Mouse (Mus musculus): ENCODE data around the gene Fcna. TPM values are rescaled to one million over a fixed set of nuclear protein-coding genes. Genes with fewer than 3 reads are reported as not detected.

The Fcna gene
- polyA plus RNA-seq, 1 experiment from 2014 or later: 1.4 TPM

GRCm38 (mm10) chr2:25621229-25622200 lies 6.3 kb downstream of the Fcna start, which contains the start of gene Tmem141:
Gene Tmem141, minus strand, starts transcription at chr2:25622005.
- Histone ChIP-seq H3K4me2 (replicated peaks; ENCODE audit: low read depth, low read length) (peak within 1 kb of the TSS; percentile 76), H3K36me3 (ENCODE audit: control insufficient read depth, insufficient read depth, low read length) (no peaks in the 10 kb centered on the region), H3K27ac (ENCODE audit: low read length) (peak within 1 kb of the TSS; percentile 39; the same call in 1 of the 2 replicates), H3K9me3 (ENCODE audit: control insufficient read depth, low read depth, low read length) (no peaks in the 10 kb centered on the region), H3K9ac (replicated peaks; ENCODE audit: low read depth, low read length) (peak within 1 kb of the TSS; percentile 36; the same call in 1 of the 2 replicates), H3K27me3 (ENCODE audit: control insufficient read depth, insufficient read depth, low read length) (peaks cover 12% of the 10 kb centered on the region; the same call in 1 of the 2 replicates), H3K4me3 (ENCODE audit: low read depth, low read length) (peak within 1 kb of the TSS; percentile 48), H3K4me1 (ENCODE audit: control insufficient read depth, insufficient read depth, low read length) (peaks cover 4% of the 10 kb centered on the region; the same call in 1 of the 2 replicates)
- peak; percentile 91 for ATAC-seq (ENCODE audit: insufficient number of reproducible peaks, insufficient read depth, low FRiP score, low read depth)
- 5% methylated on average over 34 of the region's 34 CpGs for WGBS

- no peak overlapping the region for H3K9ac ChIP-seq (replicated peaks; ENCODE audit: low read depth, low read length)
- H3K27ac ChIP-seq (ENCODE audit: low read length): no peak overlapping the region
- H3K4me3 ChIP-seq (ENCODE audit: low read depth, low read length): no peak overlapping the region
- 81% methylated on average over 4 of the region's 4 CpGs for WGBS
- peaks cover 10% of the 10 kb centered on the region; the same call in 1 of the 2 replicates for H3K4me1 ChIP-seq (ENCODE audit: control insufficient read depth, insufficient read depth, low read length)
- H3K36me3 ChIP-seq (ENCODE audit: control insufficient read depth, insufficient read depth, low read length): no peaks in the 10 kb centered on the region
- no peak for ATAC-seq (ENCODE audit: insufficient number of reproducible peaks, insufficient read depth, low FRiP score, low read depth)
- no peaks in the 10 kb centered on the region for H3K9me3 ChIP-seq (ENCODE audit: control insufficient read depth, low read depth, low read length)
- H3K27me3 ChIP-seq (ENCODE audit: control insufficient read depth, insufficient read depth, low read length): peaks cover 18% of the 10 kb centered on the region; the same call in 1 of the 2 replicates
- H3K4me2 ChIP-seq (replicated peaks; ENCODE audit: low read depth, low read length): peak overlapping the region; percentile 76; the same call in 1 of the 2 replicates
Measured at GRCm38 (mm10) chr2:25620852-25621228, 7.0 kb downstream of the Fcna start.

DNA sequence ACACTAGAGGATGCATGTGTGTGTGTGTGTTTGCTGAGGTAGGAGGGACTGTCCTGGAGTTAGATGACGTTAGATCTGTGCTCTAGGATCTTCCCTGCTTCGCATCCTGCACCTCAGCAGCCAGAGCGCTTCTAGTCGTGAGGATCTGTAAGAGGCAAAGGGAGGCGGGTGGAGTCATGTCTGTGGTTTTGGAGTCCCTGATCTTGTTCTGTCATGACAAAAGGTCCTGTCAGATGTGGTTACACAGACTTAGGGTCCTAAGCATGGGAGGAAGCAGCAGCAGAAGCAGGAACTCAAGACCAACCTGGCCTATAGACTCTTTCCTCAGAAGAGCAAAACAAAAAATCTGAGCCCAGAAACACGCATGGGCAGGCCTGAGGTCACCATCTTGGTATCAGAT lies 7.4 kb downstream of the Fcna start:
- Histone ChIP-seq H3K27ac (ENCODE audit: low read length) (no peak overlapping the region), H3K4me3 (ENCODE audit: low read depth, low read length) (no peak overlapping the region), H3K4me1 (ENCODE audit: control insufficient read depth, insufficient read depth, low read length) (peaks cover 10% of the 10 kb centered on the region; the same call in 1 of the 2 replicates), H3K4me2 (replicated peaks; ENCODE audit: low read depth, low read length) (no peak overlapping the region), H3K9ac (replicated peaks; ENCODE audit: low read depth, low read length) (no peak overlapping the region), H3K27me3 (ENCODE audit: control insufficient read depth, insufficient read depth, low read length) (peaks cover 22% of the 10 kb centered on the region; the same call in 1 of the 2 replicates), H3K36me3 (ENCODE audit: control insufficient read depth, insufficient read depth, low read length) (no peaks in the 10 kb centered on the region), H3K9me3 (ENCODE audit: control insufficient read depth, low read depth, low read length) (no peaks in the 10 kb centered on the region)
- WGBS: 72% methylated on average over 6 of the region's 6 CpGs
- no peak for ATAC-seq (ENCODE audit: insufficient number of reproducible peaks, insufficient read depth, low FRiP score, low read depth)

- peak within 1 kb of the TSS; percentile 11; the same call in 1 of the 2 replicates for H3K4me3 ChIP-seq (ENCODE audit: low read depth, low read length)
- H3K27me3 ChIP-seq (ENCODE audit: control insufficient read depth, insufficient read depth, low read length): peaks cover 22% of the 10 kb centered on the region; the same call in 1 of the 2 replicates
- H3K36me3 ChIP-seq (ENCODE audit: control insufficient read depth, insufficient read depth, low read length): no peaks in the 10 kb centered on the region
- no peak within 1 kb of the TSS for H3K27ac ChIP-seq (ENCODE audit: low read length)
- 73% methylated on average over 3 of the region's 3 CpGs for WGBS
- no peaks in the 10 kb centered on the region for H3K9me3 ChIP-seq (ENCODE audit: control insufficient read depth, low read depth, low read length)
- no peak within 1 kb of the TSS for H3K4me2 ChIP-seq (replicated peaks; ENCODE audit: low read depth, low read length)
- no peak within 1 kb of the TSS for H3K9ac ChIP-seq (replicated peaks; ENCODE audit: low read depth, low read length)
- ATAC-seq (ENCODE audit: insufficient number of reproducible peaks, insufficient read depth, low FRiP score, low read depth): no peak
- peaks cover 10% of the 10 kb centered on the region; the same call in 1 of the 2 replicates for H3K4me1 ChIP-seq (ENCODE audit: control insufficient read depth, insufficient read depth, low read length)
Measured at GRCm38 (mm10) chr2:25617578-25617977, 10.3 kb downstream of the Fcna start, which contains the start of gene Ccdc183. Gene Ccdc183, minus strand, starts transcription at chr2:25617678.

- no peaks in the 10 kb centered on the region for H3K36me3 ChIP-seq (ENCODE audit: control insufficient read depth, insufficient read depth, low read length)
- peak overlapping the region; percentile 11; the same call in 1 of the 2 replicates for H3K4me3 ChIP-seq (ENCODE audit: low read depth, low read length)
- H3K27me3 ChIP-seq (ENCODE audit: control insufficient read depth, insufficient read depth, low read length): peaks cover 22% of the 10 kb centered on the region; the same call in 1 of the 2 replicates
- H3K4me2 ChIP-seq (replicated peaks; ENCODE audit: low read depth, low read length): peak overlapping the region; percentile 34
- H3K9ac ChIP-seq (replicated peaks; ENCODE audit: low read depth, low read length): no peak overlapping the region
- peaks cover 10% of the 10 kb centered on the region; the same call in 1 of the 2 replicates for H3K4me1 ChIP-seq (ENCODE audit: control insufficient read depth, insufficient read depth, low read length)
- 13% methylated on average over 22 of the region's 22 CpGs for WGBS
- no peak overlapping the region for H3K27ac ChIP-seq (ENCODE audit: low read length)
- no peaks in the 10 kb centered on the region for H3K9me3 ChIP-seq (ENCODE audit: control insufficient read depth, low read depth, low read length)
- ATAC-seq (ENCODE audit: insufficient number of reproducible peaks, insufficient read depth, low FRiP score, low read depth): no peak
Measured at GRCm38 (mm10) chr2:25616398-25616797, 11.4 kb downstream of the Fcna start.

GRCm38 (mm10) chr2:25608671-25609070 lies 19.2 kb downstream of the Fcna start:
- peak overlapping the region; percentile 72 for H3K4me2 ChIP-seq (replicated peaks; ENCODE audit: low read depth, low read length)
- peaks cover 17% of the 10 kb centered on the region for H3K4me1 ChIP-seq (ENCODE audit: control insufficient read depth, insufficient read depth, low read length)
- no peaks in the 10 kb centered on the region for H3K36me3 ChIP-seq (ENCODE audit: control insufficient read depth, insufficient read depth, low read length)
- WGBS: 60% methylated on average over 10 of the region's 10 CpGs
- ATAC-seq (ENCODE audit: insufficient number of reproducible peaks, insufficient read depth, low FRiP score, low read depth): no peak
- H3K4me3 ChIP-seq (ENCODE audit: low read depth, low read length): peak overlapping the region; percentile 99
- H3K9me3 ChIP-seq (ENCODE audit: control insufficient read depth, low read depth, low read length): no peaks in the 10 kb centered on the region
- H3K27me3 ChIP-seq (ENCODE audit: control insufficient read depth, insufficient read depth, low read length): 0 out of 2 replicates have a peak, but pooled peaks cover 2% of the 10 kb centered on the region
- H3K9ac ChIP-seq (replicated peaks; ENCODE audit: low read depth, low read length): 0 out of 2 replicates have a peak overlapping the region, but pooled peaks have one; percentile 92
- peak overlapping the region; percentile 95; the same call in 1 of the 2 replicates for H3K27ac ChIP-seq (ENCODE audit: low read length)

- peak within 1 kb of the TSS; percentile 99 for H3K4me3 ChIP-seq (ENCODE audit: low read depth, low read length)
- peak; percentile 89 for ATAC-seq (ENCODE audit: insufficient number of reproducible peaks, insufficient read depth, low FRiP score, low read depth)
- under 1% methylated on average over 80 of the region's 80 CpGs for WGBS
Measured at GRCm38 (mm10) chr2:25607761-25608622, 19.8 kb downstream of the Fcna start, which contains the start of gene Rabl6. Gene Rabl6, minus strand, starts transcription at chr2:25608521.

More at GRCm38 (mm10) chr2:25607761-25608622, 19.8 kb downstream of the Fcna start, which contains the start of gene Rabl6:
- H3K9me3 ChIP-seq (ENCODE audit: control insufficient read depth, low read depth, low read length): no peaks in the 10 kb centered on the region
- peak within 1 kb of the TSS; percentile 72 for H3K4me2 ChIP-seq (replicated peaks; ENCODE audit: low read depth, low read length)
- peak within 1 kb of the TSS; percentile 92 for H3K9ac ChIP-seq (replicated peaks; ENCODE audit: low read depth, low read length)
- peaks cover 17% of the 10 kb centered on the region for H3K4me1 ChIP-seq (ENCODE audit: control insufficient read depth, insufficient read depth, low read length)
- 0 out of 2 replicates have a peak, but pooled peaks cover 2% of the 10 kb centered on the region for H3K27me3 ChIP-seq (ENCODE audit: control insufficient read depth, insufficient read depth, low read length)
- no peaks in the 10 kb centered on the region for H3K36me3 ChIP-seq (ENCODE audit: control insufficient read depth, insufficient read depth, low read length)
- H3K27ac ChIP-seq (ENCODE audit: low read length): peak within 1 kb of the TSS; percentile 95
